Mouse (Mus musculus): Measurements from ENCODE around the gene Gm26566. TPM values are rescaled to one million over a fixed set of nuclear protein-coding genes. Genes with fewer than 3 reads are reported as not detected.

Gm26566 gene
- polyA plus RNA-seq (2012; rRNA removed) (0.63 and 0.86 TPM in 2 replicates), polyA plus RNA-seq (2014; fragmentation: Nextera tagmentation; extraction: Ambion mirVana) (0.70 and 2.0 TPM in 2 replicates)

GRCm38 (mm10) chr4:88721791-88722721 is at the start of gene Gm26566, which contains the start of gene Klhl9:
Gene Gm26566, plus strand, starts transcription at chr4:88721805.
Gene Klhl9, minus strand, starts transcription at chr4:88722465.
- Histone ChIP-seq H3K4me3 (replicated peaks; ENCODE audit: low read length) (peak within 1 kb of the TSS; percentile 98), H3K27me3 (ENCODE audit: control insufficient read depth, insufficient read depth, low read length) (no peaks in the 10 kb centered on the region), H3K4me2 (replicated peaks; ENCODE audit: low read depth, low read length, severe bottlenecking) (peak within 1 kb of the TSS; percentile 89), H3K9ac (ENCODE audit: low read depth, low read length, severe bottlenecking) (peak within 1 kb of the TSS; percentile 99), H3K36me3 (ENCODE audit: control insufficient read depth, insufficient read depth, low read length) (peaks cover 26% of the 10 kb centered on the region), H3K27ac (replicated peaks; ENCODE audit: low read depth, low read length) (peak within 1 kb of the TSS; percentile 98), H3K4me1 (ENCODE audit: control insufficient read depth, insufficient read depth, low read length) (peaks cover 23% of the 10 kb centered on the region), H3K9me3 (ENCODE audit: control insufficient read depth, low read length) (no peaks in the 10 kb centered on the region)
- peak; percentile 97 for DNase-seq (ENCODE audit: low spot score)
- peak; percentile 98 for ATAC-seq (ENCODE audit: low FRiP score, low read depth)
- whole genome bisulfite sequencing: 2% methylated on average over 66 of the region's 82 CpGs
- TF ChIP-seq POLR2A (IDR thresholded peaks at IDR 0.05; ENCODE audit: borderline replicate concordance, extremely low read depth, insufficient read depth, insufficient read length): peak; percentile 64; the same call in 1 of the 2 replicates

- WGBS: 72% methylated on average over 1 of the region's 1 CpGs
These were observed 44.8 kb upstream of the Gm26566 start, which contains the start of gene Ifna16 for GRCm38 (mm10) chr4:88676824-88677223. Gene Ifna16, minus strand, starts transcription at chr4:88676924.

GRCm38 (mm10) chr4:88680362-88680761 is 41.2 kb upstream of the Gm26566 start:
- Histone ChIP-seq H3K4me3 (replicated peaks; ENCODE audit: low read length) (no peak overlapping the region), H3K27me3 (ENCODE audit: control insufficient read depth, insufficient read depth, low read length) (no peaks in the 10 kb centered on the region), H3K27ac (replicated peaks; ENCODE audit: low read depth, low read length) (no peak overlapping the region), H3K36me3 (ENCODE audit: control insufficient read depth, insufficient read depth, low read length) (no peaks in the 10 kb centered on the region), H3K4me1 (ENCODE audit: control insufficient read depth, insufficient read depth, low read length) (no peaks in the 10 kb centered on the region), H3K4me2 (replicated peaks; ENCODE audit: low read depth, low read length, severe bottlenecking) (no peak overlapping the region), H3K9ac (ENCODE audit: low read depth, low read length, severe bottlenecking) (no peak overlapping the region), H3K9me3 (ENCODE audit: control insufficient read depth, low read length) (no peaks in the 10 kb centered on the region)
- no peak for TF ChIP-seq POLR2A (IDR thresholded peaks at IDR 0.05; ENCODE audit: borderline replicate concordance, extremely low read depth, insufficient read depth, insufficient read length)
- DNase-seq (ENCODE audit: low spot score): peak; percentile 62
- no peak for ATAC-seq (ENCODE audit: low FRiP score, low read depth)
- 44% methylated on average over 8 of the region's 8 CpGs for WGBS

More at GRCm38 (mm10) chr4:88676824-88677223, 44.8 kb upstream of the Gm26566 start, which contains the start of gene Ifna16:
- H3K27ac ChIP-seq (replicated peaks; ENCODE audit: low read depth, low read length): no peak within 1 kb of the TSS
- no peaks in the 10 kb centered on the region for H3K27me3 ChIP-seq (ENCODE audit: control insufficient read depth, insufficient read depth, low read length)
- ATAC-seq (ENCODE audit: low FRiP score, low read depth) (no peak), DNase-seq (ENCODE audit: low spot score) (no peak)
- no peak within 1 kb of the TSS for H3K4me3 ChIP-seq (replicated peaks; ENCODE audit: low read length)
- no peaks in the 10 kb centered on the region for H3K9me3 ChIP-seq (ENCODE audit: control insufficient read depth, low read length)
- no peaks in the 10 kb centered on the region for H3K4me1 ChIP-seq (ENCODE audit: control insufficient read depth, insufficient read depth, low read length)
- H3K4me2 ChIP-seq (replicated peaks; ENCODE audit: low read depth, low read length, severe bottlenecking): no peak within 1 kb of the TSS
- H3K9ac ChIP-seq (ENCODE audit: low read depth, low read length, severe bottlenecking): no peak within 1 kb of the TSS
- TF ChIP-seq POLR2A (IDR thresholded peaks at IDR 0.05; ENCODE audit: borderline replicate concordance, extremely low read depth, insufficient read depth, insufficient read length): no peak
- no peaks in the 10 kb centered on the region for H3K36me3 ChIP-seq (ENCODE audit: control insufficient read depth, insufficient read depth, low read length)

- Histone ChIP-seq H3K4me3 (replicated peaks; ENCODE audit: low read length) (no peak overlapping the region), H3K27ac (replicated peaks; ENCODE audit: low read depth, low read length) (no peak overlapping the region), H3K9ac (ENCODE audit: low read depth, low read length, severe bottlenecking) (no peak overlapping the region), H3K9me3 (ENCODE audit: control insufficient read depth, low read length) (no peaks in the 10 kb centered on the region), H3K36me3 (ENCODE audit: control insufficient read depth, insufficient read depth, low read length) (no peaks in the 10 kb centered on the region), H3K4me2 (replicated peaks; ENCODE audit: low read depth, low read length, severe bottlenecking) (no peak overlapping the region), H3K27me3 (ENCODE audit: control insufficient read depth, insufficient read depth, low read length) (no peaks in the 10 kb centered on the region), H3K4me1 (ENCODE audit: control insufficient read depth, insufficient read depth, low read length) (no peaks in the 10 kb centered on the region)
- ATAC-seq (ENCODE audit: low FRiP score, low read depth) (no peak), DNase-seq (ENCODE audit: low spot score) (no peak)
- WGBS: 70% methylated on average over 3 of the region's 3 CpGs
- TF ChIP-seq POLR2A (IDR thresholded peaks at IDR 0.05; ENCODE audit: borderline replicate concordance, extremely low read depth, insufficient read depth, insufficient read length): no peak
These were observed 40.3 kb upstream of the Gm26566 start for GRCm38 (mm10) chr4:88681353-88681752.

- WGBS: 74% methylated on average over 1 of the region's 1 CpGs
- Histone ChIP-seq H3K4me2 (replicated peaks; ENCODE audit: low read depth, low read length, severe bottlenecking) (no peak within 1 kb of the TSS), H3K27me3 (ENCODE audit: control insufficient read depth, insufficient read depth, low read length) (no peaks in the 10 kb centered on the region)
These were observed 37.8 kb upstream of the Gm26566 start, which contains the start of gene Ifna2 for GRCm38 (mm10) chr4:88683812-88684211. Gene Ifna2, minus strand, starts transcription at chr4:88683912.

More at GRCm38 (mm10) chr4:88683812-88684211, 37.8 kb upstream of the Gm26566 start, which contains the start of gene Ifna2:
- H3K9ac ChIP-seq (ENCODE audit: low read depth, low read length, severe bottlenecking): no peak within 1 kb of the TSS
- DNase-seq (ENCODE audit: low spot score) (no peak), ATAC-seq (ENCODE audit: low FRiP score, low read depth) (no peak)
- no peaks in the 10 kb centered on the region for H3K36me3 ChIP-seq (ENCODE audit: control insufficient read depth, insufficient read depth, low read length)
- no peaks in the 10 kb centered on the region for H3K9me3 ChIP-seq (ENCODE audit: control insufficient read depth, low read length)
- H3K4me1 ChIP-seq (ENCODE audit: control insufficient read depth, insufficient read depth, low read length): no peaks in the 10 kb centered on the region
- no peak within 1 kb of the TSS for H3K4me3 ChIP-seq (replicated peaks; ENCODE audit: low read length)
- no peak within 1 kb of the TSS for H3K27ac ChIP-seq (replicated peaks; ENCODE audit: low read depth, low read length)
- no peak for TF ChIP-seq POLR2A (IDR thresholded peaks at IDR 0.05; ENCODE audit: borderline replicate concordance, extremely low read depth, insufficient read depth, insufficient read length)
